Mouse (Mus musculus) gastrocnemius, adult 2 months (tissue): ENCODE measurements around the gene Hoxa3. TPM values are rescaled to one million over a fixed set of nuclear protein-coding genes. Genes with fewer than 3 reads are reported as not detected.

ENCODE experiments used
- DNase-seq: peaks from one replicate; pipeline ENCODE4 v3.0.0; 2022
- H3K27ac ChIP-seq: fragments of 200-600 bp; 2 replicates; pipeline ENCODE4 v1.8.1; 2022; ENCODE audit warnings: mild to moderate bottlenecking
- H3K4me3 ChIP-seq: fragments of 200-600 bp; 2 replicates; pipeline ENCODE4 v1.8.1; 2022; ENCODE audit warnings: mild to moderate bottlenecking, moderate library complexity
- CTCF ChIP-seq: fragments of 200-600 bp; IDR thresholded peaks from 2 replicates; pipeline ENCODE4 v1.8.1; 2022; ENCODE audit warnings: antibody characterized with exemption, mild to moderate bottlenecking, moderate library complexity
- intact Hi-C: fragments of 180-260 bp; cut with DNase I; formaldehyde crosslinking; loops from one replicate; pipeline ENCODE4 v1.15.1; 2025
- total RNA-seq, 2 experiments: library from RNA; stranded (reverse); gene quantifications; 2 replicates each; pipeline ENCODE4 v1.2.3; 2021

Hoxa3 gene
- total RNA-seq, 2 experiments from 2014 or later: 2.8 to 3.1 TPM

GRCm38 (mm10) chr6:52244471-52245039 lies 31.4 kb upstream of the Hoxa3 start:
- TF ChIP-seq CTCF: no peak
- H3K4me3 ChIP-seq: peak overlapping the region; percentile 77
- peak overlapping the region; percentile 86 for H3K27ac ChIP-seq
- DNase-seq: no peak
- intact Hi-C loops: loop anchor here (5.0 kb wide), 1 partner anchor 1072 kb away; no protein-coding TSS in a partner anchor

GRCm38 (mm10) chr6:52243681-52244121 lies 30.6 kb upstream of the Hoxa3 start:
- Histone ChIP-seq H3K4me3 (peak overlapping the region; percentile 32), H3K27ac (no peak overlapping the region; the same call in 1 of the 2 replicates)
- peak; percentile 23 for DNase-seq
- TF ChIP-seq CTCF: no peak
- intact Hi-C loops: no loop called here

- no peak overlapping the region for H3K4me3 ChIP-seq
Observed at GRCm38 (mm10) chr6:52242801-52243332, 29.7 kb upstream of the Hoxa3 start.

GRCm38 (mm10) chr6:52241001-52241621 lies 28.0 kb upstream of the Hoxa3 start:
- intact Hi-C loops: no loop called here
- DNase-seq: no peak
- H3K4me3 ChIP-seq: peak overlapping the region; percentile 73

More at GRCm38 (mm10) chr6:52242801-52243332, 29.7 kb upstream of the Hoxa3 start:
- no peak for TF ChIP-seq CTCF
- intact Hi-C loops: no loop called here
- no peak for DNase-seq
- no peak overlapping the region for H3K27ac ChIP-seq

GRCm38 (mm10) chr6:52240389-52241000 lies 27.4 kb upstream of the Hoxa3 start, which contains the start of gene Hoxa10:
Gene Hoxa10, minus strand, starts transcription at chr6:52240854.
- TF ChIP-seq CTCF: peak; percentile 96
- intact Hi-C loops: no loop called here
- H3K27ac ChIP-seq: peak within 1 kb of the TSS; percentile 93
- H3K4me3 ChIP-seq: peak within 1 kb of the TSS; percentile 73
- peak; percentile 94 for DNase-seq

More at GRCm38 (mm10) chr6:52241001-52241621, 28.0 kb upstream of the Hoxa3 start:
- no peak for TF ChIP-seq CTCF
- peak overlapping the region; percentile 93 for H3K27ac ChIP-seq

GRCm38 (mm10) chr6:52239625-52240388 lies 26.7 kb upstream of the Hoxa3 start:
- Histone ChIP-seq H3K4me3 (peak overlapping the region; percentile 73), H3K27ac (peak overlapping the region; percentile 93)
- peak; percentile 59 for DNase-seq
- no peak for TF ChIP-seq CTCF
- intact Hi-C loops: no loop called here

GRCm38 (mm10) chr6:52238976-52239375 lies 25.8 kb upstream of the Hoxa3 start:
- peak overlapping the region; percentile 73 for H3K4me3 ChIP-seq
- no peak for DNase-seq
- TF ChIP-seq CTCF: no peak
- peak overlapping the region; percentile 93 for H3K27ac ChIP-seq
- intact Hi-C loops: no loop called here

- H3K4me3 ChIP-seq: peak overlapping the region; percentile 73
- TF ChIP-seq CTCF: no peak
- DNase-seq: no peak
- H3K27ac ChIP-seq: peak overlapping the region; percentile 93
- intact Hi-C loops: no loop called here
Observed at GRCm38 (mm10) chr6:52238155-52238545, 25.0 kb upstream of the Hoxa3 start.

- DNase-seq: peak; percentile 43
- no peak for TF ChIP-seq CTCF
- Histone ChIP-seq H3K4me3 (peak overlapping the region; percentile 73), H3K27ac (peak overlapping the region; percentile 93)
- intact Hi-C loops: no loop called here
Observed at GRCm38 (mm10) chr6:52237346-52238154, 24.4 kb upstream of the Hoxa3 start.

GRCm38 (mm10) chr6:52236806-52237205 lies 23.7 kb upstream of the Hoxa3 start:
- no peak for TF ChIP-seq CTCF
- Histone ChIP-seq H3K4me3 (peak overlapping the region; percentile 73), H3K27ac (peak overlapping the region; percentile 93)
- DNase-seq: no peak
- intact Hi-C loops: no loop called here

- intact Hi-C loops: no loop called here
- Histone ChIP-seq H3K4me3 (peak overlapping the region; percentile 73), H3K27ac (peak overlapping the region; percentile 93)
- TF ChIP-seq CTCF: no peak
- DNase-seq: no peak
Observed at GRCm38 (mm10) chr6:52235866-52236265, 22.7 kb upstream of the Hoxa3 start.

GRCm38 (mm10) chr6:52235267-52235666 lies 22.1 kb upstream of the Hoxa3 start:
- DNase-seq: no peak
- no peak for TF ChIP-seq CTCF
- Histone ChIP-seq H3K27ac (peak overlapping the region; percentile 93), H3K4me3 (peak overlapping the region; percentile 76)
- intact Hi-C loops: no loop called here
